Mouse (Mus musculus) left cerebral cortex, postnatal 14 days (tissue): Measurements from ENCODE around the gene Cep164. TPM values are rescaled to one million over a fixed set of nuclear protein-coding genes. Genes with fewer than 3 reads are reported as not detected.
"Not testable (repeated sequence)": the region's sequence is repeated elsewhere in the genome, so short reads cannot be mapped to it uniquely, and the experiment has no call there.

Experiments used
- DNase-seq, 2 experiments: peaks; one replicate each; pipeline ENCODE4 v3.0.0; 2021 to 2022; ENCODE audit warnings: low spot score in 2 of 2, mixed read lengths in 1 of 2
- intact Hi-C: fragments of 180-260 bp; cut with DNase I; formaldehyde crosslinking; loops from one replicate; pipeline ENCODE4 v1.15.1; 2025
- long read RNA-seq, 2 experiments: library from polyadenylated mRNA; stranded (forward); transcript quantifications; one replicate each; pipeline ENCODE4 v2.0.0; 2021
- total RNA-seq, 2 experiments: library from RNA; stranded (reverse); gene quantifications; 2 replicates each; pipeline ENCODE4 v1.2.3; 2021

Cep164 gene
- 10 to 100 TPM; 15.0 to 15.4 TPM for total RNA-seq
- long read RNA-seq, experiment 1, partial matches to known transcripts = 3 of 5 reads
- long read RNA-seq, experiment 1, other reads (novel, unspliced or antisense) = 1 of 5 reads
- long read RNA-seq, experiment 2, partial matches to known transcripts = 4 of 5 reads
- long read RNA-seq, experiment 2, other reads (novel, unspliced or antisense) = 1 of 5 reads

- intact Hi-C loops = loop anchor here (10.0 kb wide), 1 partner anchor 414 kb away; no protein-coding TSS in a partner anchor
- DNase-seq = peak; percentile 88 to 90
Measured at GRCm38 (mm10) chr9:45828291-45828963, at the start of gene Cep164. Gene Cep164, minus strand, starts transcription at chr9:45828691.

GRCm38 (mm10) chr9:45877928-45878327 lies 49.4 kb upstream of the Cep164 start:
- DNase-seq = no peak
- intact Hi-C loops = no loop called here

- intact Hi-C loops = no loop called here
- DNase-seq = no peak
Measured at GRCm38 (mm10) chr9:45870265-45870664, 41.8 kb upstream of the Cep164 start.

GRCm38 (mm10) chr9:45869181-45869580 lies 40.7 kb upstream of the Cep164 start:
- DNase-seq = no peak
- intact Hi-C loops = no loop called here

GRCm38 (mm10) chr9:45861813-45862212 lies 33.3 kb upstream of the Cep164 start:
- intact Hi-C loops = no loop called here
- no peak for DNase-seq

- DNase-seq = no peak
- intact Hi-C loops = no loop called here
Measured at GRCm38 (mm10) chr9:45859364-45859763, 30.9 kb upstream of the Cep164 start.

- no peak for DNase-seq
- intact Hi-C loops = no loop called here
Measured at GRCm38 (mm10) chr9:45854136-45854535, 25.6 kb upstream of the Cep164 start.

- intact Hi-C loops = no loop called here
- no peak for DNase-seq
Measured at GRCm38 (mm10) chr9:45853695-45854094, 25.2 kb upstream of the Cep164 start.

- intact Hi-C loops = no loop called here
Measured at GRCm38 (mm10) chr9:45851776-45852175, 23.3 kb upstream of the Cep164 start.

GRCm38 (mm10) chr9:45851330-45851729 lies 22.8 kb upstream of the Cep164 start:
- intact Hi-C loops = no loop called here
- DNase-seq = no peak

More at GRCm38 (mm10) chr9:45851776-45852175, 23.3 kb upstream of the Cep164 start:
- DNase-seq = no peak

- no peak for DNase-seq
- intact Hi-C loops = no loop called here
Measured at GRCm38 (mm10) chr9:45850528-45851155, 22.2 kb upstream of the Cep164 start.

- intact Hi-C loops = no loop called here
- DNase-seq = peak; percentile 67 to 85
Measured at GRCm38 (mm10) chr9:45849528-45850408, 21.3 kb upstream of the Cep164 start.

GRCm38 (mm10) chr9:45846891-45847460 lies 18.5 kb upstream of the Cep164 start:
- intact Hi-C loops = no loop called here
- DNase-seq = no peak

- DNase-seq, intact Hi-C loops: not testable (repeated sequence)
Measured at GRCm38 (mm10) chr9:45846176-45846575, 17.7 kb upstream of the Cep164 start.

- intact Hi-C loops = no loop called here
- DNase-seq = no peak
Measured at GRCm38 (mm10) chr9:45845541-45845940, 17.1 kb upstream of the Cep164 start.

- intact Hi-C loops = no loop called here
- peak in 1 of 2 experiments; percentile 24 for DNase-seq
Measured at GRCm38 (mm10) chr9:45843780-45844179, 15.3 kb upstream of the Cep164 start.

- no peak for DNase-seq
- intact Hi-C loops = no loop called here
Measured at GRCm38 (mm10) chr9:45843007-45843406, 14.5 kb upstream of the Cep164 start.

- no peak for DNase-seq
- intact Hi-C loops = no loop called here
Measured at GRCm38 (mm10) chr9:45841458-45841857, 13.0 kb upstream of the Cep164 start.

GRCm38 (mm10) chr9:45840331-45840730 lies 11.8 kb upstream of the Cep164 start:
- intact Hi-C loops = no loop called here
- DNase-seq = no peak

GRCm38 (mm10) chr9:45839982-45840300 lies 11.4 kb upstream of the Cep164 start:
- intact Hi-C loops = no loop called here
- DNase-seq = no peak
